Mouse (Mus musculus) testis, adult 2 months (tissue): ENCODE measurements around the gene Cdh15.

Experiments
- CTCF ChIP-seq: fragments of 200-500 bp; IDR thresholded peaks from 2 replicates; pipeline ENCODE4 v1.5.1; 2012; ENCODE audit warnings: low read depth, mild to moderate bottlenecking, inconsistent platforms, low read length, moderate library complexity; ENCODE audit not compliant: control insufficient read depth, insufficient read depth, insufficient replicate concordance
- POLR2A ChIP-seq: fragments of 200-500 bp; IDR thresholded peaks from 2 replicates; pipeline ENCODE4 v1.6.1; 2012; ENCODE audit warnings: low read depth, mild to moderate bottlenecking, inconsistent platforms, low read length, moderate library complexity; ENCODE audit not compliant: control insufficient read depth

DNA sequence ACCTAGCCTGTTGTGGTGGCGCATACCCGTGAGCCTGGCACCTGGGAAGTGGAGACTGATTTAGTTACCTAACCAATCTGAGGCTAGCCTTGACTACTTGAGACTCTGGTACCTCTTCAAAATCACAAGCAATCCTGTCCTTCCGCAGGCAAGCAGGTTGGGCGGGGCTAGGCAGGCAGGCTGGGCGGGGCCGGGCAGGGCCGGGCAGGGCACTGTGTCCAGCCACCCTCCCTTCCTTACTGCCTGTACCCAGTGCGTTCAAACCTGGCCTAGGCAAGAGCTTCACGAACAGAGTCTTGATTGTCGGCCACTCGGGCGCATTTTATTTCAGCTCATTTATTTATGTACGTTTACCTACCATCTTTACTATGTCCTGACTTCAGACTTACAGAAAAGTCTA lies 12.1 kb downstream of the Cdh15 start:
- no peak for TF ChIP-seq CTCF
- TF ChIP-seq POLR2A: no peak
